Mouse (Mus musculus): ENCODE results near the gene Tesk1. TPM values are rescaled to one million over a fixed set of nuclear protein-coding genes. Genes with fewer than 3 reads are reported as not detected.

Gene Tesk1
- polyA plus RNA-seq, 1 experiment, result 67.5 TPM

- H3K27ac ChIP-seq (ENCODE audit: control insufficient read depth, insufficient read depth, low read length), result no peak overlapping the region
- WGBS, result 88% methylated on average over 16 of the region's 16 CpGs
- TF ChIP-seq CTCF (IDR thresholded peaks at IDR 0.05; ENCODE audit: borderline replicate concordance, control insufficient read depth, extremely low read depth, insufficient read depth, low read length, poor library complexity) (no peak), POLR2A (IDR thresholded peaks at IDR 0.05; ENCODE audit: control insufficient read depth, extremely low read depth, insufficient read depth, low read length, poor library complexity) (no peak)
- H3K4me1 ChIP-seq (replicated peaks; ENCODE audit: control insufficient read depth, insufficient read depth, low read length), result no peaks in the 10 kb centered on the region
- H3K27me3 ChIP-seq (ENCODE audit: control insufficient read depth, insufficient read depth, low read length), result no peaks in the 10 kb centered on the region
- no peaks in the 10 kb centered on the region for H3K36me3 ChIP-seq (ENCODE audit: control insufficient read depth, insufficient read depth, low read length)
- no peak for DNase-seq
- no peak overlapping the region for H3K4me3 ChIP-seq (ENCODE audit: control insufficient read depth, insufficient read depth, low read length)
Measured at GRCm38 (mm10) chr4:43417269-43418062, 24.3 kb upstream of the Tesk1 start.

- TF ChIP-seq POLR2A (IDR thresholded peaks at IDR 0.05; ENCODE audit: control insufficient read depth, extremely low read depth, insufficient read depth, low read length, poor library complexity) (no peak), CTCF (IDR thresholded peaks at IDR 0.05; ENCODE audit: borderline replicate concordance, control insufficient read depth, extremely low read depth, insufficient read depth, low read length, poor library complexity) (no peak)
- no peak for DNase-seq
- Histone ChIP-seq H3K27ac (ENCODE audit: control insufficient read depth, insufficient read depth, low read length) (no peak overlapping the region), H3K4me1 (replicated peaks; ENCODE audit: control insufficient read depth, insufficient read depth, low read length) (no peaks in the 10 kb centered on the region), H3K36me3 (ENCODE audit: control insufficient read depth, insufficient read depth, low read length) (no peaks in the 10 kb centered on the region), H3K4me3 (ENCODE audit: control insufficient read depth, insufficient read depth, low read length) (no peak overlapping the region), H3K27me3 (ENCODE audit: control insufficient read depth, insufficient read depth, low read length) (no peaks in the 10 kb centered on the region)
- WGBS, result 81% methylated on average over 4 of the region's 4 CpGs
Measured at GRCm38 (mm10) chr4:43418450-43418849, 23.3 kb upstream of the Tesk1 start.

GRCm38 (mm10) chr4:43418973-43419656 lies 22.6 kb upstream of the Tesk1 start:
- Histone ChIP-seq H3K4me3 (ENCODE audit: control insufficient read depth, insufficient read depth, low read length) (no peak overlapping the region), H3K36me3 (ENCODE audit: control insufficient read depth, insufficient read depth, low read length) (no peaks in the 10 kb centered on the region), H3K27me3 (ENCODE audit: control insufficient read depth, insufficient read depth, low read length) (no peaks in the 10 kb centered on the region), H3K4me1 (replicated peaks; ENCODE audit: control insufficient read depth, insufficient read depth, low read length) (no peaks in the 10 kb centered on the region), H3K27ac (ENCODE audit: control insufficient read depth, insufficient read depth, low read length) (no peak overlapping the region)
- TF ChIP-seq CTCF (IDR thresholded peaks at IDR 0.05; ENCODE audit: borderline replicate concordance, control insufficient read depth, extremely low read depth, insufficient read depth, low read length, poor library complexity) (no peak), POLR2A (IDR thresholded peaks at IDR 0.05; ENCODE audit: control insufficient read depth, extremely low read depth, insufficient read depth, low read length, poor library complexity) (no peak)
- 87% methylated on average over 15 of the region's 15 CpGs for WGBS
- no peak for DNase-seq

- 65% methylated on average over 9 of the region's 9 CpGs for WGBS
- H3K27me3 ChIP-seq (ENCODE audit: control insufficient read depth, insufficient read depth, low read length), result no peaks in the 10 kb centered on the region; the same call in 1 of the 2 replicates
- H3K27ac ChIP-seq (ENCODE audit: control insufficient read depth, insufficient read depth, low read length), result no peak overlapping the region
- no peaks in the 10 kb centered on the region for H3K4me1 ChIP-seq (replicated peaks; ENCODE audit: control insufficient read depth, insufficient read depth, low read length)
- DNase-seq, result no peak
- TF ChIP-seq POLR2A (IDR thresholded peaks at IDR 0.05; ENCODE audit: control insufficient read depth, extremely low read depth, insufficient read depth, low read length, poor library complexity) (no peak), CTCF (IDR thresholded peaks at IDR 0.05; ENCODE audit: borderline replicate concordance, control insufficient read depth, extremely low read depth, insufficient read depth, low read length, poor library complexity) (no peak)
- H3K4me3 ChIP-seq (ENCODE audit: control insufficient read depth, insufficient read depth, low read length), result no peak overlapping the region
- H3K36me3 ChIP-seq (ENCODE audit: control insufficient read depth, insufficient read depth, low read length), result no peaks in the 10 kb centered on the region
Measured at GRCm38 (mm10) chr4:43419801-43420281, 21.9 kb upstream of the Tesk1 start.

- Histone ChIP-seq H3K4me3 (ENCODE audit: control insufficient read depth, insufficient read depth, low read length) (no peak overlapping the region), H3K36me3 (ENCODE audit: control insufficient read depth, insufficient read depth, low read length) (no peaks in the 10 kb centered on the region), H3K27ac (ENCODE audit: control insufficient read depth, insufficient read depth, low read length) (no peak overlapping the region), H3K27me3 (ENCODE audit: control insufficient read depth, insufficient read depth, low read length) (no peaks in the 10 kb centered on the region; the same call in 1 of the 2 replicates), H3K4me1 (replicated peaks; ENCODE audit: control insufficient read depth, insufficient read depth, low read length) (peaks cover under 1% of the 10 kb centered on the region)
- 2% methylated on average over 6 of the region's 6 CpGs for WGBS
- no peak for TF ChIP-seq POLR2A (IDR thresholded peaks at IDR 0.05; ENCODE audit: control insufficient read depth, extremely low read depth, insufficient read depth, low read length, poor library complexity)
- TF ChIP-seq CTCF (IDR thresholded peaks at IDR 0.05; ENCODE audit: borderline replicate concordance, control insufficient read depth, extremely low read depth, insufficient read depth, low read length, poor library complexity), result no peak
- DNase-seq, result peak; percentile 64
Measured at GRCm38 (mm10) chr4:43420305-43420704, 21.4 kb upstream of the Tesk1 start.

- H3K36me3 ChIP-seq (ENCODE audit: control insufficient read depth, insufficient read depth, low read length), result no peaks in the 10 kb centered on the region
- no peaks in the 10 kb centered on the region; the same call in 1 of the 2 replicates for H3K27me3 ChIP-seq (ENCODE audit: control insufficient read depth, insufficient read depth, low read length)
- TF ChIP-seq CTCF (IDR thresholded peaks at IDR 0.05; ENCODE audit: borderline replicate concordance, control insufficient read depth, extremely low read depth, insufficient read depth, low read length, poor library complexity) (no peak), POLR2A (IDR thresholded peaks at IDR 0.05; ENCODE audit: control insufficient read depth, extremely low read depth, insufficient read depth, low read length, poor library complexity) (no peak)
- H3K27ac ChIP-seq (ENCODE audit: control insufficient read depth, insufficient read depth, low read length), result no peak overlapping the region
- H3K4me1 ChIP-seq (replicated peaks; ENCODE audit: control insufficient read depth, insufficient read depth, low read length), result peaks cover 15% of the 10 kb centered on the region
- DNase-seq, result no peak
- WGBS, result 95% methylated on average over 28 of the region's 28 CpGs
- no peak overlapping the region for H3K4me3 ChIP-seq (ENCODE audit: control insufficient read depth, insufficient read depth, low read length)
Measured at GRCm38 (mm10) chr4:43421632-43422240, 20.0 kb upstream of the Tesk1 start.
